Mouse (Mus musculus) 3134 (cell line): ENCODE measurements around the gene Cdcp2.

ENCODE experiments used
- DNase-seq: peaks from one replicate; pipeline ENCODE4 v3.0.0-alpha.2; 2011; ENCODE audit warnings: low spot score; ENCODE audit not compliant: insufficient read length; ENCODE audit errors: extremely low read depth

Gene Cdcp2

GRCm38 (mm10) chr4:107096841-107097373 is at the start of gene Cdcp2:
Gene Cdcp2, plus strand, starts transcription at chr4:107096891.
- no peak for DNase-seq

DNA sequence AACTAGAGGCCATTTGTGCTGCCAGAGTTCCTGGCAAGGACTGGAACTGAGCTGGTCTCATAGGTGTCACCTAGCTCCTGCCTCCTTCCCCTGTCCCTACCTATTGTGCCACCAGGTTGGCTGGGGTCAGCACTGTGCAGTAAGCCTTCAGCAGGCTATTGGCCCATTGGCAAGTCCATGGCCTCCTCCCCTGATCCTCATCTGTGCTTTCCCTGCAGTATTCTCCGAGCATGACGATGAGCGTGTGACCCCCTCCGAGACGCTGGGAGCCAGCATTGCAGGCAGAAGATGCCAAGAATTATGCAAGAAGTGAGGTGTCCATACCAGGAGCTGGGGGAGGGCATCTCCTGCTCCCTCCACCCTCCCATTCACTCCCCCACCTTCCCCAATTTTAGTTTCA is 48.9 kb upstream of the Cdcp2 start:
- no peak for DNase-seq

GRCm38 (mm10) chr4:107048568-107049162 is 48.0 kb upstream of the Cdcp2 start:
- DNase-seq, result no peak

DNA sequence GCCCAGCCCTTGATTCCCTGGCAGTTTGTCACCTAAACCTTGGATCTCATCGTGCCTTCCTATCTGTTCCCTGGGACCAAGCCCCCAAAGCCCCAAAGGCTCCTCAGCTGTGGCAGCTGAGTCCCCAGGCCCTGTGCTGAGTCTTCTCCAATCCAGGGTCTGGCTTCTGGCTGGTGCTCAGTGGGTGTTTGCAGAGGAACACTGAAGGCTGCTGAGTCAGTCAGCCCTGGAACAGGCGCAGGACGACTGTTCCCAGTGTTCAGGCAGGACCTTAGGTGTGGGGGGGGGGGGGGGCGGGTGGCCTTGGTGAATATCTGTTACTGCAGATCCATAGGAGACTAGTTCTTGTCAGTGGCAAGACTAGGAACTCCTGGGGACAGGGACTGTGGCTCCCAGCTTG is 44.8 kb upstream of the Cdcp2 start:
- no peak for DNase-seq

- DNase-seq, result no peak
These were observed 43.6 kb upstream of the Cdcp2 start for GRCm38 (mm10) chr4:107052962-107053553.

DNA sequence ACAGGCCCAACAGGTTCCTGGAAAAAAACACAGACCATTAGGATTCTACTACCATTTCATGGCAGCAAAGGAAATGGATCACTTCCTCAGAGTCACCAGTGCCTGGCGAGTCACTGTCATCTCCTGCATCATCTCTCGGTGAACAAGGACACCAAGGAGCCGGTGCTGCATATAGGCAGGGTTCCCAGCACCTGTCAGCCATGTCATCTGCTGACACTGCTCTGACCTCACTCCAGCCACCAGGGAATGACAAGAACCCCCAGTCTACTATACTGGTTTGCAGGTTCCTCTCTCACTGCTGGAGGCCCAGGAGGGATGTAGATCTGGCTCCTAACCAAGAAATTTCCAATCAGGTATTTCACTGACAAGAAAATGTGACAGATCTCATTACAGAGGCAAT is 40.6 kb upstream of the Cdcp2 start:
- no peak for DNase-seq

DNA sequence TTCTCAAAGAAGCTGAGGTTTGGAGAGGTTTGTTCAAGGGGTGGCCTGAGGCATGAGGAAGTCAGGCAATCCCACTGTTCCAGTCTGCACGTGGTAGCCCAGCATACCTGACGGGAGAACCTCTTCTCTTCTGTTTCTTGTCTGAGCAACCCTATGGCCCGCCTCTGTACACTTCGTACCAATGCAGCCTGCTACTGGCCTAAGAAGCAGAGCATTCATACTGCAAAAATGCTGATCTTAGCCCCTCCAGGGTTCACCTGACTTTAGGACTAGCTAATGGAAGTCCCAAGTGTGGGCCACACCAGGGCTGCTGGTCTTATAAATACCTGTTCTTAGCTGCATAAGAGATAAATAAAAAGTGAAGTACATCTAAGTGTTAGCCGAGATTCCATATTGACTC is 38.3 kb upstream of the Cdcp2 start:
- DNase-seq, result no peak

GRCm38 (mm10) chr4:107058781-107059180 is 37.9 kb upstream of the Cdcp2 start:
- no peak for DNase-seq

DNA sequence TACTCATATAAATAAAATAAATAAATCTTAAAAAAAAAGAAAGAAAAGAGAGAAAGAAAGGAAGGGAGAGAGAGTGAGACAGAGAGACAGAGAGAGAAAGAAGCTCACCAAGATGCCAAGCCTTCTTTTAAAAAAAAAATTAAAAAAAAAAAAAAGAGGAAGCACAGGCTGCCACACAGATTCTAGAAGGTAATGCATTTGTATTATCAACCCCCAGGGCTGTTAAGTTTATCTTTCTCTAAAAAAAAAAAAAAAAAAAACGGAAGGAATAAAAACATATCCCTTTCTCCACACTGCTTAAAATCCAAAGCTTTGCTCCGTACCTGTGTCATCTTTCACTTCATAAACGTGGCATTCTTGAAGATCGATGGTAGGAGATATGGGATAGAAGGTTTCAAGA is 35.1 kb upstream of the Cdcp2 start:
- no peak for DNase-seq

DNA sequence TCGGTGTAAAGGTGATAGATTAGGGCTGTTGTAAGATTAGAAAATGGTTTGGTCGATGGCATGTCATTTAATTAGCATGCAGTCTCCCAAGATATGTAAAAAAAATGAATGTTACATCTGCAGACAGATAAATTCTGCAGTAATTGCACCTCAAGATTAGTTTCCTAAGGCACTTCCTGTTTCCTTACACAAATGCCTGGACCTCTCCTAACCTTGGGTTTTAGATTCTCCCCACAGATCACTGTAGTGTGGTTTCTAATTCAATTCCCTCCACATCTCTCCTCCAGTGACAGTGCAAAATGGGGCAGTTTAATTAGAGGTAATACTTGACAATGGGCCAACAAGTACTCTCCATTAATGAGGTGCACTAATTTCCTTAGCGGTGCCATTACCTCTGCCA is 33.5 kb upstream of the Cdcp2 start:
- no peak for DNase-seq

DNA sequence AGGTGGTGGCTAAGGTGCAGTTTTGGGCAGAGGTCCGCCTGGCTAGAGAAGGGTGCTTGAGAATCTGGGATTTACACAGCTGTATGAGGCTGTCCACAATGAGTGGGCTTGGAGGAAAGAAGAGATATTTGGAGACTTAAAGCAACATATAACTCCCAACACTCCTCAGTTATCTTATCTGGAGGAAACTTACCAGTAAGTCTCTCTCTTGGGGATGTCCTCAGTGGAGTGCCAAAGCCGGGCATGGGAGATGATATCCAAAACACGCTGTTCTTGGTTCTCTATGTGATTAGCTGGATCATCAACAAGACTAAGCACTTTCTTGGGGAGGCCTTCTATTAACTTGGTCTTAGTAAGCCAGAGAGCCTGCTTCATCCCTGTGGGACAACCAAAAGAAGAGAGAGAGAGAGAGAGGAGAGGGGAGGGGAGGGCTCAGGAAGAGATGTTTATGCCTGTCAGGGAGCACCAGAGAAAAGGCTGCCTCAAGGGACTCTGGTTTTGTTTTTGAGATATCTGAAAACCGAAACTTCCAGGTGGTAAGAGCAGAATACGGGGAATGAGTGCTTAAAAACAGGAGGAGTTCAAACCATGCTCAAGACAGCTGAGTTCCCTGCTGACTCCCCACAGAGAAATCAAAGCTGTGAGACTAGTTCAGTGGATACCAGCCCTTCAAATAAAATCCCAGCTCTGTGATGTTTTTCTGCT is 32.1 kb upstream of the Cdcp2 start:
- no peak for DNase-seq

GRCm38 (mm10) chr4:107066252-107067124 is 30.2 kb upstream of the Cdcp2 start, which contains the start of the genes Mrpl37 and Cyb5rl:
Gene Mrpl37, minus strand, starts transcription at chr4:107066868.
Gene Cyb5rl, plus strand, starts transcription at chr4:107066988.
- peak; percentile 85 for DNase-seq

DNA sequence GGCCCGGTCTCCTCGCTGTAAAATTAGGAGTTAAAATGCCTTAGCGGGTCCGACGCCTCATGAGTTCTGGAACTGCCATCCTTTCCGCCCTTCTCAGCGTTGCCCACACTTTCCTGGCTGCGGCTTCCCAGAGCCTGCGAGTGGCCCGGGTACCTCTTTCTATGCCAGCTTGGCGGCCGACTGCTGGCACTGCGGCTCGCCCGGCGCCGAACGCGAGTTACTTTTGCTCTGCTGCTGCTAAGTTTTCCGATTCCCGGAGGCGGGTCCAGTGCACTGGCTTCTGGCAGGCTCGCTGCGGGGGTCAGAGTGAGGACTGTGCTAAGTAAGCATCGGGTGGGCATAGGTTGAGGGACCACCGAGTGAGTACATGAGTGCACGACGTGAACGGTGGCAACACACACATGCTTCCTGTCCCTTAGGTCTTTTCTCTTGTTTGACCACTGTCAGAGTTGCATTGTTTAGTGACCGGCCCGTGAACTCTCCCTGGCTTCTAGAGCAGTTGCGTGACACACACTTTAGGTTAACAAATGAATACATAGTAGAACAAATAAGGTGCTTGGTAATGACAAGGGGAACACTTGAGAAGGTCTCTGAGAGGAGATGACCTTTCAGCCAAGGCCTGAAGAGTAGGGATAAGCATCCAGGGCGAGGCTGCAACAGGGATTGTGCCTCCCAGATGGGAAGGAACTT is 29.4 kb upstream of the Cdcp2 start:
- DNase-seq, result no peak

DNA sequence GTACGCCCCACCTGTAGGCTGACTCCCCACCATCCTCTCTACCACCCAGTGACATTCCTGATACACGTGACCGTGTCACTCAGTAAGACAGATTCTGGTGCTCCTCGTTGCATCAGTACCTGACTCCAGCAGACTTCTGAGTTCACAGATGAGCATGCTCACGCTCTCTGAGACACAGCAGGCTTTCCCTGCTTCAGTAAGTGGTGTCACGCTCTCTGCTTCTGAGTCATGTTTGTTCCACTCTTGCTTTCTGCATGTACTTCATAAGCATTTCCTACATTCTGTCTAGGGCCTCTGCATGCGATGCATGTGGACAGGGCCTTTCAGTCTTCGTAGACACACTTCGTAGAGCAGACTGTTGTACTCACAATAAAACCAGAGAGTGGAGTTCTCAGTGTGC is 24.3 kb upstream of the Cdcp2 start:
- DNase-seq, result no peak

DNA sequence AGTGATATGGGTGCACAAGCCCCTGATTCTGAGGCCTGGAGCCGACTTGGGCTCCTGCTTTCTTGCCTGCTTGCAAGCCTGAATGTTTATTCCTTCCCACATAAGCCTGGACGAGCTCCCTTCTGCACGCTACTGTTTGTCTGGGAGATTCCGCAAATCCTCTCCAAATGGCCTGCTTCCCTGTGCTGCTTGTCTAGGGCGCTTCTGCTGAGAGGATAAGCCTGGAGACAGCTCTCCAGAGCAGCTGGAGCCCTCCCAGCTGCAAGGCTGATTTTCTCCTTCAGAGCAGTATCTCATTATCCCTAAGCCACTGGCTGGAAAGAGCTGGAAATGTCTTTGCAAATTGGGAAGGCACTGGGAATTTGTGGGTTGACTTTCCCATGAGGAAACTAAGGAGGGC is 21.2 kb upstream of the Cdcp2 start:
- no peak for DNase-seq

GRCm38 (mm10) chr4:107078894-107079293 is 17.8 kb upstream of the Cdcp2 start:
- DNase-seq, result no peak

DNA sequence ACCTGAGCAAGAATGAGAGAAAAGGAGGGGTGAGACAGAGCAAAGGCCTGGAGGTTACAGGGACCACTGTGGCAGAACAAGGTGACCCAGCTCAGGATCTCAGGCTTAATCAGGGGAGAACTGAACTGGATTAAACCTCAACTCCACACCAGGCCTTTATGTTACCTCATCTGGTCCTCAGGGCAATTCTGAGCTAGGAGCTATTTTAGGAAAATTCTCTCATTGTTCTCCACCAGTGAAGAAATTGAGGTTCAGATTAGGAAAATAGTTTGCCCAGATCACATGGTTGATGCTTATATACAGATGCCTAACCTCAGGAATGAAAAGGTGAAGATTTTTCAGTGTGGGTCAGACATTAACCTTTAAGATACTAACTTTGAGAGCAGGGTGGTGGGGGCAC is 17.0 kb upstream of the Cdcp2 start:
- no peak for DNase-seq

DNA sequence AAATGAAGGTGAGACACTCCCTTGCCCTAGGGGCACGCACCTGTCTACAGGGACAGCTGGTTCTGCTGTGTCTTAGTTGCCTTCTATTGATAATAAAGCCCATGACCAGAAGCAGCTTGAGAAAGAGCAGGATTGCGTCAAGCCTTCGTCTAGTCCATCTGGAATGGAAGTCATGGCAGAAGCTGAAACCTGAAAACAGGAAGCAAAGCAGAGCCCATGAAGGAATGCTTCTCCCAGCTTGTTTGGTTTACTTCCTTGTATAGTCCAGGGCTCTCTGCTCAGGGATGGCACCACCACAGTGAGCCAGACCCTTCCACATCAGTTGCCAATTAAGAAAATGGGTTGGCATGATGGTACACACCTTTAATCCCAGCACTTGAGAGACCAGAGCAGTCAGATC is 14.5 kb upstream of the Cdcp2 start:
- no peak for DNase-seq

- no peak for DNase-seq
These were observed 13.6 kb upstream of the Cdcp2 start for GRCm38 (mm10) chr4:107083126-107083525.

DNA sequence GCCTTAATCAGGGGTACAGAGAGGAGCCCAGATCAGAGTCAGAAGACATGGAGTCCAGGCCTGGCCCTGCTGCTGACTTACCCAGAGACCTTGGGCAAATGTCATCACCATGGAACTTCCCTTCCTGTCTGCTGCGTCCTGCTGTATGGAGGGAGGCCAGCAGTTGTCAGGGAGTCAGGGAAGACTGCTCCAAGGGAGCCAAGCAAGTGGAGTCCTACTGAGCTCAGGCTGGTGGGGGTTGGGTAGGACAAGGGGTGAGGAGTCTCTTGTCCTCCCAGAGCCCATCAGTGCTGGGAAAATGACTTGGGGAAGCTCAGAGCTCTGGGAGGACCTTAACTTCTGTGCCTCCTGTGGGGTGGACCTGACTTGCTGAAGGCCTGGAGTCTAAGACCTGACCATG is 12.3 kb upstream of the Cdcp2 start:
- no peak for DNase-seq
